Mouse (Mus musculus) hindbrain, postnatal 0 days (tissue): ENCODE measurements around the gene Ltbp1. TPM values are rescaled to one million over a fixed set of nuclear protein-coding genes. Genes with fewer than 3 reads are reported as not detected.
A peak's percentile ranks its signal among the peaks of the same experiment; 100 is the strongest.

Source experiments
- ATAC-seq: fragments of 200-750 bp; cut with Nextera tagmentation; 2 replicates; pipeline ENCODE4 v1.8.0; 2017; ENCODE audit warnings: mild to moderate bottlenecking, moderate TSS enrichment, moderate library complexity
- DNase-seq: peaks from one replicate; pipeline ENCODE4 v3.0.0-alpha.2; 2015; ENCODE audit warnings: low spot score
- H3K27ac ChIP-seq: fragments of 300-500 bp; sonication (generic); 2 replicates; pipeline ENCODE4 v1.5.1; 2014; ENCODE audit warnings: mild to moderate bottlenecking
- H3K27me3 ChIP-seq: fragments of 300-500 bp; sonication (generic); 2 replicates; pipeline ENCODE4 v1.6.1; 2014; ENCODE audit warnings: low read length, mixed read lengths; ENCODE audit not compliant: insufficient read depth
- H3K36me3 ChIP-seq: fragments of 300-500 bp; sonication (generic); 2 replicates; pipeline ENCODE4 v1.6.1; 2014; ENCODE audit warnings: low read length, mixed read lengths; ENCODE audit not compliant: insufficient read depth
- H3K4me1 ChIP-seq: fragments of 300-500 bp; sonication (generic); 2 replicates; pipeline ENCODE4 v1.6.1; 2014; ENCODE audit warnings: antibody characterized with exemption, low read length, mixed read lengths; ENCODE audit not compliant: insufficient read depth
- H3K4me2 ChIP-seq: fragments of 300-500 bp; sonication (generic); 2 replicates; pipeline ENCODE4 v1.6.1; 2014; ENCODE audit warnings: low read depth, mild to moderate bottlenecking, low read length, moderate library complexity, mixed read lengths
- H3K4me3 ChIP-seq: fragments of 300-500 bp; sonication (generic); 2 replicates; pipeline ENCODE4 v1.5.1; 2014; ENCODE audit warnings: low read length
- H3K9ac ChIP-seq: fragments of 300-500 bp; sonication (generic); replicated peaks from 2 replicates; pipeline ENCODE4 v1.6.1; 2014; ENCODE audit warnings: mild to moderate bottlenecking, low read length, moderate library complexity, mixed read lengths
- H3K9me3 ChIP-seq: fragments of 300-500 bp; sonication (generic); 2 replicates; pipeline ENCODE4 v1.6.1; 2016; ENCODE audit warnings: low read length, mixed read lengths
- CTCF ChIP-seq: IDR thresholded peaks from 2 replicates; pipeline ENCODE4 v1.5.1; 2016; ENCODE audit warnings: antibody characterized with exemption, control low read depth, low read depth
- WGBS: fragments of 180-500 bp; shearing (Covaris S2); extraction: QIAGEN DNeasy Blood & Tissue Kit; methylation state at CpG from one replicate; pipeline ENCODE4 v1.1.7; 2014; 5-methylcytosine and 5-hydroxymethylcytosine counted together
- polyA plus RNA-seq: library from polyadenylated mRNA; unstranded; fragments of >200 nt; fragmentation: Nextera tagmentation; extraction: Ambion mirVana; gene quantifications from 2 replicates; pipeline ENCODE4 v1.2.1, GENCODE M21; 2015
- total RNA-seq: library from RNA; depleted of rRNA; stranded (reverse); fragments of >200 nt; gene quantifications from 2 replicates; pipeline ENCODE4 v1.2.3, GENCODE M21; 2014

Gene Ltbp1
- total and polyA plus RNA-seq, 2 experiments from 2014 or later: 1.7 to 5.0 TPM

DNA sequence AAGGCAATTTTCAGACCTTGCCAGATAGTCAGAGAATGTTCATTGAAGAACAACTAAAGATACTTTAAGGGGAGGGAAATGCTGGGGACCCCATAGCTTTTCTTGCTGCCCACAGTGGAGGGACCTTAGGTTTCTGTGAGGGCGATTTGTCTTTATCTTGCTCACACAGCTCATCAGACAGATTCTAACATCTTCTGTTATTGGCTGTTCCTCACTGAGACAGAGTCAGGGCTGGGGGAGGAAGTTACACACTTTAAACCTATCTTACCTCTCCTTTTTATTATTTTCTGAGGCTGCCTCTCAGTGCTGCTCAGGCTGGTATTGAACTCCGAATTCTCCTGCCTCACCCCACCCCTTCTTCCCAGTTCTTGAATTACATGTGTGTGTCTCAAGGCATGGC is 5.3 kb upstream of the Ltbp1 start:
- Histone ChIP-seq H3K4me2 (no peak overlapping the region), H3K9me3 (no peaks in the 10 kb centered on the region), H3K27ac (no peak overlapping the region), H3K4me3 (no peak overlapping the region), H3K36me3 (no peaks in the 10 kb centered on the region), H3K27me3 (no peaks in the 10 kb centered on the region), H3K4me1 (no peaks in the 10 kb centered on the region), H3K9ac (no peak overlapping the region)
- DNase-seq: no peak
- no peak for ATAC-seq
- 90% methylated on average over 2 of the region's 2 CpGs for WGBS
- TF ChIP-seq CTCF: no peak

DNA sequence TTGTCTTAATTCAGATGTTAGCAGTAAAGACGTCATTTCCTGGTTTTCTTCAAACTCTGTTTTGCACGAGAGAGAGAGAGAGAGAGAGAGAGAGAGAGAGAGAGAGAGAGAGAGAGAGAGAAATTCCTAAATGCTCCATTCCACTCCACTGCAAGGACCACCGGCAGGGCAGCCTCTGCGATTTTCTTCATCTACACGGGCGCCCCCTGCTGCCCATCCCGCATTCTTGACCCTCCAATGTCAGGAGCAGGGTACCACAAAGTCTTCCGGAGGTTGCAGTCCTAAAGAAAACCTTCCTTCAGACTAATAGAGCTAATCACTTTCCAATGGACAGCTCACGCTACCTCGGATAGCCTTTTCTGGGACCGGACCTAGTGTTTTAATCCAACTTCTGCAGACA is 548 bp upstream of the Ltbp1 start:
- H3K9ac ChIP-seq: no peak overlapping the region
- no peaks in the 10 kb centered on the region for H3K36me3 ChIP-seq
- no peak overlapping the region for H3K27ac ChIP-seq

DNA sequence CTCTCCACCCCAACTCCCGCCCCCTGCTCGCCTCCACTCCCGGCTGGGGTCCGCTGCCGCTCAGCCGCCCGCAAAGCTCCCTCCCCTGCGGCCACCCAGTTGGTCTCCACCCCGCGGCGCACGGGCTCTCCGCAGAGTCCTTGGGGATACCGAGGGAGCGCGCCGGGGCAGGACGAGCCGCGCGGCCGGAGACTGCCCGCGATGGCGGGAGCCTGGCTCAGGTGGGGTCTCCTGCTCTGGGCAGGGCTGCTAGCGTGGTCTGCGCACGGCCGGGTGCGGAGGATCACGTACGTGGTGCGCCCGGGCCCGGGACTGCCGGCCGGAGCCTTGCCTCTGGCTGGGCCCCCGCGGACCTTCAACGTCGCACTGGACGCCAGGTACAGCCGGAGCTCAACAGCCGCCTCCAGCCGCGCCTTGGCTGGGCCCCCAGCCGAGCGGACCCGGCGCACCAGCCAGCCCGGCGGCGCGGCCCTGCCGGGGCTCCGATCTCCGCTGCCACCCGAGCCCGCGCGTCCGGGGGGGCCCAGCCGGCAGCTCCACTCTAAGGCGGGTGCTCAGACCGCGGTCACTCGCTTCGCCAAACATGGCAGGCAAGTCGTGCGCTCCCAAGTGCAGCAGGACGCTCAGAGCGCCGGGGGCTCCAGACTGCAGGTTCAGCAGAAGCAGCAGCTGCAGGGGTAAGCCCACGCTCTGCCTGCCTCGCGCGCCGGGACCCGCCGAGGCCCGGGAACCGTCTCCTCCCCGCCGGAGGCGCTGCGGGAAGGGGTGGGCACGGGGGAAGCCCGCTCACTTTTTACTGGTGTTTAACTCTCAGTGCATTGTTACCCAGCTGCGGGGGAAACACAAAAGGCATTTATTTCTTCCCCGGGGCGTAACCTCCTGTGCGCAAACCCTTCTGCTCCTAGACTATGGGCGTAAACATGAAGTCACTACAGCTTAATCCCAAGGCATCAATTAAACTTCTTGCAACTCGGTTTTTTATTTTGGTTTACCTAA is 615 bp downstream of the Ltbp1 start:
- WGBS: 1% methylated on average over 89 of the region's 94 CpGs
- H3K4me3 ChIP-seq: peak overlapping the region; percentile 75
- H3K36me3 ChIP-seq: no peaks in the 10 kb centered on the region
- H3K9ac ChIP-seq: peak overlapping the region; percentile 51
- ATAC-seq (peak; percentile 59), DNase-seq (peak; percentile 51)
- no peaks in the 10 kb centered on the region for H3K4me1 ChIP-seq
- no peaks in the 10 kb centered on the region for H3K27me3 ChIP-seq
- no peak overlapping the region for H3K27ac ChIP-seq
- peak overlapping the region; percentile 99 for H3K4me2 ChIP-seq
- no peaks in the 10 kb centered on the region for H3K9me3 ChIP-seq
- no peak for TF ChIP-seq CTCF

More for the DNA sequence above, 548 bp upstream of the Ltbp1 start:
- peak overlapping the region; percentile 75 for H3K4me3 ChIP-seq
- DNase-seq: peak; percentile 90
- H3K9me3 ChIP-seq: no peaks in the 10 kb centered on the region
- no peaks in the 10 kb centered on the region for H3K4me1 ChIP-seq
- ATAC-seq: peak; percentile 88
- no peaks in the 10 kb centered on the region for H3K27me3 ChIP-seq
- H3K4me2 ChIP-seq: peak overlapping the region; percentile 99
- peak; percentile 84 for TF ChIP-seq CTCF
- under 1% methylated on average over 11 of the region's 11 CpGs for WGBS

DNA sequence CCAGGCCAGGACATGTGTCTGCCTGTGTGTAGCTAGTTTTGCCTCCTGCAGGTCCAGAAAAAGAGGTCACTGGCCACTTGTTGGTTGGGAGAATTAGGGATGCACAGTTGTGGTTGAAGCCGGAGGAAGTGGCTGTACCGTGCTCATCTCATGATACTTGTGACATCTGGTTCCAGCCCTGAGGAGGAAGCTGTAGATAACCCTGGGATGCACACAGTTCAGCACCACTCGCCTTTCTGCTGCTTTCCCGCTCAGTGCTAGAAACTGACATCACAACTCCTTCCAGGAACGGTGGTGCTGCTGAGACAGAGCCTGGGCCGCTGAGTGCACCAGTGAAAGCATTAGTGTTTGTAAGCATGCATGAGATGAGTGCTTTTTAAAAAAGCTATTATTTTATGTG is 5.6 kb downstream of the Ltbp1 start:
- Histone ChIP-seq H3K36me3 (no peaks in the 10 kb centered on the region), H3K4me3 (no peak overlapping the region), H3K27me3 (peaks cover 4% of the 10 kb centered on the region; the same call in 1 of the 2 replicates), H3K4me2 (no peak overlapping the region), H3K9me3 (no peaks in the 10 kb centered on the region), H3K4me1 (no peaks in the 10 kb centered on the region), H3K27ac (no peak overlapping the region), H3K9ac (no peak overlapping the region)
- no peak for ATAC-seq
- TF ChIP-seq CTCF: no peak
- no peak for DNase-seq
- WGBS: 77% methylated on average over 6 of the region's 6 CpGs

DNA sequence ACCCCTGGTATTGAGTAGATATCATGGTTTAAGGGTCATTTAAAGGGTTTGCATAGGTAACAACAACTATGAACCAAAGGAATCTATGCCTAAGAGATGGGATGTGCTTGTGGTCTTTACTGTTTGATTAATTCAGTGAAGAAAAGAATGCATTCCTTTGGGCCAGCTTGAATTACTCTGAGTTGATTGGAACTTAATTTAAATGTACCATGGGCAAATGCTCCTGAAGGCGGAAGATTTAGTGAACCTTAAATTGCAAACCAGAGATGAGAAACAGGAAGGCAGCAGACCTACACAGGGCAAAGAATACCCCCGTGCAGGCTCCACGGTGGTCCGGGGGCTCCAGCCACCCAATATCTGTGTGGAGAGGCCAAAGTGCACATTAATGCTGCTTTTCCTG is 7.8 kb downstream of the Ltbp1 start:
- no peaks in the 10 kb centered on the region for H3K4me1 ChIP-seq
- ATAC-seq (no peak), DNase-seq (no peak)
- H3K27ac ChIP-seq: no peak overlapping the region
- H3K9ac ChIP-seq: no peak overlapping the region
- no peaks in the 10 kb centered on the region for H3K9me3 ChIP-seq
- H3K4me3 ChIP-seq: no peak overlapping the region
- H3K4me2 ChIP-seq: no peak overlapping the region
- peaks cover 4% of the 10 kb centered on the region; the same call in 1 of the 2 replicates for H3K27me3 ChIP-seq
- TF ChIP-seq CTCF: no peak
- WGBS: 77% methylated on average over 4 of the region's 4 CpGs
- H3K36me3 ChIP-seq: no peaks in the 10 kb centered on the region

DNA sequence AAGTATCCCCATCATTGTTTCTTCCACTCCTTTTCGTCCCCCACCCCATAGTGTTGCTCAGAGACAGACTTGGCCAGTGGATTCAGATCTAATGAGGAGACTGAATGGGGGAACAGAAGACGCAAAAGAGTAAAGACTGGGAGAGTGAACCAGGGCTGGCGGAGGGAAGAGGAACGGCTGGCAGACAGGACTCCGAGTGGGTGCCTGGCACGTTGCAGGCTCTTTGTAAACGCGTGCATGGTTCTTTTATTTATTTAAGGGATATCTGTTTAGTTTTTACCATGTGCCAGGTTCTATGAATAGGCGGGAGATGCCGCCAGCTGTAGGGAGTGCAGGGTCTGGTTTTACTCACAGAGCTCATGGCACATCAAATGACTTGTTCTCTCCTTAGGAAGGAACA is 8.5 kb downstream of the Ltbp1 start:
- DNase-seq: no peak
- H3K4me3 ChIP-seq: no peak overlapping the region
- H3K27ac ChIP-seq: no peak overlapping the region
- no peak for TF ChIP-seq CTCF
- no peaks in the 10 kb centered on the region for H3K9me3 ChIP-seq
- WGBS: 56% methylated on average over 10 of the region's 10 CpGs
- peaks cover 4% of the 10 kb centered on the region; the same call in 1 of the 2 replicates for H3K27me3 ChIP-seq
- no peaks in the 10 kb centered on the region for H3K36me3 ChIP-seq
- no peak for ATAC-seq
- H3K4me1 ChIP-seq: no peaks in the 10 kb centered on the region
- no peak overlapping the region for H3K9ac ChIP-seq
- H3K4me2 ChIP-seq: no peak overlapping the region
